Mouse (Mus musculus) ES-E14 (cell line): ENCODE results near the gene 3110070M22Rik.
"Not testable (repeated sequence)": the region's sequence is repeated elsewhere in the genome, so short reads cannot be mapped to it uniquely, and the experiment has no call there.

Experiments used
- CHD2 ChIP-seq: IDR thresholded peaks from 2 replicates; pipeline ENCODE4 v1.6.1; 2014; ENCODE audit warnings: mild to moderate bottlenecking, low read depth, low read length, inconsistent platforms
- ZC3H11A ChIP-seq: IDR thresholded peaks from 2 replicates; pipeline ENCODE4 v1.6.1; 2012; ENCODE audit warnings: low read depth, mild to moderate bottlenecking, inconsistent platforms, low read length, borderline replicate concordance

- not testable (repeated sequence) for TF ChIP-seq ZC3H11A, CHD2
These were observed 3.9 kb upstream of the 3110070M22Rik start for GRCm38 (mm10) chr13:119492083-119492482.
